Mouse (Mus musculus) heart, adult 2 months (tissue): ENCODE results near the gene B3gnt2. TPM values are rescaled to one million over a fixed set of nuclear protein-coding genes. Genes with fewer than 3 reads are reported as not detected.

Experiments used
- DNase-seq, 2 experiments: peaks; one replicate each; pipeline ENCODE4 v3.0.0; 2021
- H3K27ac ChIP-seq: fragments of 200-600 bp; 2 replicates; pipeline ENCODE4 v1.8.1; 2022
- H3K27me3 ChIP-seq: fragments of 200-500 bp; 2 replicates; pipeline ENCODE4 v1.6.1; 2012; ENCODE audit warnings: mild to moderate bottlenecking, low read length, inconsistent platforms, mixed read lengths; ENCODE audit not compliant: control insufficient read depth, insufficient read depth
- H3K36me3 ChIP-seq: fragments of 200-500 bp; 2 replicates; pipeline ENCODE4 v1.6.1; 2012; ENCODE audit warnings: low read length, inconsistent platforms; ENCODE audit not compliant: control insufficient read depth, insufficient read depth
- H3K4me1 ChIP-seq: fragments of 200-500 bp; 2 replicates; pipeline ENCODE4 v1.6.1; 2011; ENCODE audit warnings: low read length; ENCODE audit not compliant: control insufficient read depth, insufficient read depth
- H3K4me3 ChIP-seq: fragments of 200-600 bp; 2 replicates; pipeline ENCODE4 v1.8.1; 2022
- H3K79me2 ChIP-seq: fragments of 200-500 bp; replicated peaks from 2 replicates; pipeline ENCODE4 v1.6.1; 2012; ENCODE audit warnings: mild to moderate bottlenecking, inconsistent platforms, low read length, moderate library complexity, mixed read lengths; ENCODE audit not compliant: control insufficient read depth, insufficient read depth
- H3K9ac ChIP-seq: fragments of 200-500 bp; 2 replicates; pipeline ENCODE4 v1.6.1; 2012; ENCODE audit warnings: low read depth, mild to moderate bottlenecking, control low read depth, inconsistent platforms, low read length, mixed read lengths
- CTCF ChIP-seq: fragments of 200-600 bp; IDR thresholded peaks from 2 replicates; pipeline ENCODE4 v1.8.1; 2022; ENCODE audit warnings: antibody characterized with exemption, mild to moderate bottlenecking, moderate library complexity
- EP300 ChIP-seq: fragments of 200-500 bp; IDR thresholded peaks from 2 replicates; pipeline ENCODE4 v1.6.1; 2011; ENCODE audit warnings: low read depth, low read length, control low read depth; ENCODE audit not compliant: insufficient read depth
- POLR2A ChIP-seq: fragments of 200-500 bp; IDR thresholded peaks from 2 replicates; pipeline ENCODE4 v1.6.1; 2011; ENCODE audit warnings: mild to moderate bottlenecking, low read depth, low read length, control low read depth; ENCODE audit not compliant: insufficient read depth
- WGBS: fragments of 180-500 bp; shearing (Covaris S2); methylation state at CpG from one replicate; pipeline ENCODE4 v1.1.7; 2018; 5-methylcytosine and 5-hydroxymethylcytosine counted together
- intact Hi-C: fragments of 180-260 bp; cut with DNase I; formaldehyde crosslinking; loops from one replicate; pipeline ENCODE4 v1.15.1; 2025
- polyA plus RNA-seq: library from polyadenylated mRNA; depleted of rRNA; stranded (reverse); fragments of >200 nt; gene quantifications from 2 replicates; pipeline ENCODE4 v1.2.3, GENCODE M21; 2012
- total RNA-seq, 2 experiments: library from RNA; stranded (reverse); gene quantifications; 2 replicates each; pipeline ENCODE4 v1.2.3; 2021

B3gnt2 gene
- total and polyA plus RNA-seq, 3 experiments, result 3.5 to 6.2 (median 5.7) TPM

DNA sequence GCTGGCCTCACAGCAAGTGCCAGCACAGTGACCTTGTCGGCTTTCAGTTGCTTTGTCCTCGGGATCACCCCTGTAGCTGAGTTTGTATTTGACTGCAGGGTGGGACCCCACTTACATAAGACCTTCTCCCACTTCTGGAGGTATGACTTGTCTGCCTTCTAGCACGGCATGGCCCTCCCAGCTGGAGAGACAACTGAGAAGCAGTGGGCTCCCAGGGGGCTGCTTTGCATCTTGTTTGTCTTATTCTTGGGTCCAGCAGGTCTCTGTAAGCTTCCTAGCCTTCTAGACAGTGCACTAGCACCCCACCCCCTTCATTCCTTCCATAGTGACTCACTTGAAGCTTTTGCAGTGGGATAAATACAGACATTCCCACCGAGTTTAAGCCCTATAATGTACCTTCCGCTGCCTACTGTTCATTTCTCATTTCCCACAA lies 30.6 kb downstream of the B3gnt2 start:
- TF ChIP-seq CTCF (no peak), POLR2A (no peak), EP300 (no peak)
- WGBS, result 45% methylated on average over 5 of the region's 5 CpGs
- Histone ChIP-seq H3K4me1 (peaks cover 13% of the 10 kb centered on the region), H3K4me3 (no peak overlapping the region), H3K79me2 (no peaks in the 10 kb centered on the region), H3K27ac (no peak overlapping the region; the same call in 1 of the 2 replicates), H3K27me3 (no peaks in the 10 kb centered on the region), H3K36me3 (no peaks in the 10 kb centered on the region), H3K9ac (no peak overlapping the region)
- no peak for DNase-seq
- intact Hi-C loops, result no loop called here

DNA sequence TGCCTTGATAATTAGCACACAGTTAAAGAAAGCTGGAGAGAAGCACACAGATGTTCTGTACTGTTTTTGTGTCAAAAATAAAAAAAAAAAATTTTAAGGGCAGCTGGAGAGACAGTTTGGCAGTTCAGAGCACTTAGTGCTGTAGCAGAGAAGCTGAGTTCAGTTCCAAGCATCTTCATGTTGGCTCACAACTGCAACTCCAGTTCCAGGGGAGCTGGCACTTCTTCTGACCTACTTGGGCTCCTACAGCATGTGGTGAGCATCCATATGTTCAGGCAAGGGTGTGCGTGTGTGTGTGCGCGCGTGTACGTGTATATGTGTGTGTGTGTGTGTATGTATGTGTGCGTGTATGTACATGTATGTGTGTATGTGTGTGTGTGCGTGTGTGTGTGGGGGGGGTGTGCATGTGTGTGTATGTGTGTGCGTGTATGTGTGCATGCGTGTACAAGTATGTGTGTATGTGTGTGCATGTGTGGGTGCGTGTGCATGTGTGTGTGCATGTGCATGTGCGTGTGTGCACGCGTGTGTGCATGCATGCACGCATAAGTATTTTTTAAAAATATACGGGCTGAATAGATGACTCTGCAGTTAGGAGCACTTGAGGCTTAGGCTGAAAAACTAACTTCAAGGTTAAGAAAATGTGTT lies 31.7 kb downstream of the B3gnt2 start:
- TF ChIP-seq CTCF, result no peak
- TF ChIP-seq POLR2A, result no peak
- no peak for TF ChIP-seq EP300
- Histone ChIP-seq H3K79me2 (no peaks in the 10 kb centered on the region), H3K36me3 (no peaks in the 10 kb centered on the region), H3K27me3 (no peaks in the 10 kb centered on the region), H3K27ac (no peak overlapping the region), H3K4me1 (peaks cover 17% of the 10 kb centered on the region), H3K9ac (no peak overlapping the region), H3K4me3 (no peak overlapping the region)
- 94% methylated on average over 15 of the region's 15 CpGs for WGBS
- intact Hi-C loops, result no loop called here
- DNase-seq, result no peak

DNA sequence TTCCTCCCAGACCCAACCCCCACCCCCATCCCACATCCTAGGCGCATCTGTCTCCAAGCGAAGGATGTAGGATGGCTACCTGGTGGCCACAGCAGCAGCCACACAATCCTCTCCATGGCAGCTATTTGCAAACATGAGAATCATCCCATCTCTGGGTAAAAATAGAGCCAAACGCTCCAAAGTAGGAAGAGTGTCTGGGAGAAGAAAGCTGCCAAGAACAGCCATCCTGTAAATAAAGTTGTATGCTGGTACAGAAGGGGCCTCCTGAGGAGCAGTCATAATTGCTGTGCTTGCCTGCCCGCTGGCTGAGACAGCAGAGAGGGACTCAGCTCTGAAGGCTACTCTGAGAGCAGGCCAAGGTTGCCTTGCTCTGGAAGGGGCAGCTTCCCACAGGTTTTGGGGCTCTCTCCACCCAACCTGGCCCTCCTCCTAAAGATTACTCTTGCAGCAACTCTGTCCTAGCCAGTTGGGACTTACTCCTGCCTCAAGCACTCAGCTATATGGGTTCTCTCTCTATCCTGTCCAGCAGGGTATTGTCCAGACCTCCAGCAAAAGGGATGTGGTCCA lies 33.2 kb downstream of the B3gnt2 start:
- WGBS, result 80% methylated on average over 4 of the region's 4 CpGs
- Histone ChIP-seq H3K79me2 (no peaks in the 10 kb centered on the region), H3K4me1 (peaks cover 18% of the 10 kb centered on the region), H3K4me3 (no peak overlapping the region), H3K27ac (no peak overlapping the region), H3K9ac (no peak overlapping the region), H3K36me3 (no peaks in the 10 kb centered on the region), H3K27me3 (no peaks in the 10 kb centered on the region)
- TF ChIP-seq CTCF (no peak), EP300 (no peak), POLR2A (no peak)
- no peak for DNase-seq
- intact Hi-C loops, result no loop called here

DNA sequence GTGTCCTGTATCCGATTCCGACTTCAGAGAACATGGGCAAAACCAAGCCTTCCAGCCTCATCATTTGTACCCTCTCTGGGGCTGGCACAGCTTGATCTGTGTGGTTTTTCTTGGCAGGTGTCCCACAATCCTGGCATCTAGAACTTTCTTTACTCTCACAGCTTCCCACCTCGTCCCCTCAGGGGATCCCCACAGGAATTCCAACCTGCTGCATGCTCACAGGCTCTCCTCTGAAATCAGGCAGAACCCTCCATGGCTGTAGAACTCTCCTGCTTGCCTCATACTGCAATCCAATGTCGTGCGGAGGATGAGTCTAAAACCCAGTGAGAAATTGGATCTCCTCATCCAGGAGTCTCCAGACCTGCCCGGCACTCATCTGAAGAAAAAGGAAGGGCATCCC lies 34.1 kb downstream of the B3gnt2 start:
- H3K27me3 ChIP-seq, result no peaks in the 10 kb centered on the region
- no peak for DNase-seq
- H3K36me3 ChIP-seq, result no peaks in the 10 kb centered on the region
- no peak overlapping the region for H3K4me3 ChIP-seq
- no peaks in the 10 kb centered on the region for H3K79me2 ChIP-seq
- 90% methylated on average over 6 of the region's 6 CpGs for WGBS
- H3K27ac ChIP-seq, result no peak overlapping the region
- H3K4me1 ChIP-seq, result peaks cover 18% of the 10 kb centered on the region
- intact Hi-C loops, result no loop called here
- TF ChIP-seq CTCF, result no peak
- no peak for TF ChIP-seq POLR2A
- no peak for TF ChIP-seq EP300
- H3K9ac ChIP-seq, result no peak overlapping the region

DNA sequence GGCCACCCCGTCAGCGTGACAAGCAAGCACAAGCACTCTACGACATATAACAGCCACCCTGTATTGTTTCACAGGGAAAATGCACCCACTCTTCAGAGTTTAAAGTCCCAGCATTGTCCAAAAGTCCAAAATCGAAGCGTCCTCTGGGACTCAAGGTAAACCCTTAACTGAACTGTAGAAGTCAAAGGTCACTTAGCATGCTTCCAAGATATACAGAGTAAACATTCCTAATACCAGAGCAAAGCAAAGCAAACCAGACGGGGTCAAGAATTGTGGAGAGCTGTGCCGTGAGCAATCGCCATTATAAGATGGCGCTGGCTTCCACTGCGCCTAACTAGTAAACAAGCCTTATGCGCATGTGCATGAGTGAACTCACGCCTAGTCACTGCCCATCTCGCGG lies 34.7 kb downstream of the B3gnt2 start:
- no peak overlapping the region for H3K27ac ChIP-seq
- intact Hi-C loops, result no loop called here

DNA sequence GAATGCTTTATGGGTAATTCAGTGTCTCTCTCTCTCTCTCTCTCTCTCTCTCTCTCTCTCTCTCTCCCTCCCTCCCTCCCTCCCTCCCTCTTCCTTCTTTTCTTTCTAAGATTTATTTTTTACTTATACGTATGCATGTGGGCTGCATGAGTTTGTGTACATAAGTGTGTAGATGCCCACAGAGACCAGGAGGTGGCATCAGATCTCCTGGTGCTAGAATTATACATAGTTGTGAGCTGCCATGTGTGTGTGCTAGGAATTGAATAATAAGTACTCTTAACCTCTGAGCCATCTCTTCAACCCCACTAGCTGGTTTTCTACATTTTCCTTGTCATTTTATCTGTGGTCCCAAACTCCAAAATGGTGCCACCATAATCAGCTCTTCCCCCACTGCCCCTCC lies 35.2 kb downstream of the B3gnt2 start:
- TF ChIP-seq EP300 (no peak), CTCF (0 out of 2 replicates have a peak, but pooled peaks have one; percentile 8)
- no peaks in the 10 kb centered on the region for H3K27me3 ChIP-seq
- H3K4me3 ChIP-seq, result no peak overlapping the region
- no peak overlapping the region for H3K9ac ChIP-seq
- 100% methylated on average over 1 of the region's 1 CpGs for WGBS
- no peaks in the 10 kb centered on the region for H3K36me3 ChIP-seq
- intact Hi-C loops, result no loop called here
- DNase-seq, result no peak
- H3K79me2 ChIP-seq, result no peaks in the 10 kb centered on the region
- H3K4me1 ChIP-seq, result peaks cover 18% of the 10 kb centered on the region
- H3K27ac ChIP-seq, result no peak overlapping the region

More for the DNA sequence above, 34.7 kb downstream of the B3gnt2 start:
- Histone ChIP-seq H3K36me3 (no peaks in the 10 kb centered on the region), H3K4me3 (no peak overlapping the region), H3K9ac (no peak overlapping the region), H3K79me2 (no peaks in the 10 kb centered on the region), H3K4me1 (peaks cover 18% of the 10 kb centered on the region), H3K27me3 (no peaks in the 10 kb centered on the region)
- no peak for DNase-seq
- 95% methylated on average over 14 of the region's 14 CpGs for WGBS
- no peak for TF ChIP-seq CTCF
- no peak for TF ChIP-seq EP300
- TF ChIP-seq POLR2A, result no peak
